Mouse (Mus musculus): Measurements from ENCODE around the gene Grin2b. TPM values are rescaled to one million over a fixed set of nuclear protein-coding genes. Genes with fewer than 3 reads are reported as not detected.

The Grin2b gene
- polyA plus RNA-seq, 1 experiment = not detected

DNA sequence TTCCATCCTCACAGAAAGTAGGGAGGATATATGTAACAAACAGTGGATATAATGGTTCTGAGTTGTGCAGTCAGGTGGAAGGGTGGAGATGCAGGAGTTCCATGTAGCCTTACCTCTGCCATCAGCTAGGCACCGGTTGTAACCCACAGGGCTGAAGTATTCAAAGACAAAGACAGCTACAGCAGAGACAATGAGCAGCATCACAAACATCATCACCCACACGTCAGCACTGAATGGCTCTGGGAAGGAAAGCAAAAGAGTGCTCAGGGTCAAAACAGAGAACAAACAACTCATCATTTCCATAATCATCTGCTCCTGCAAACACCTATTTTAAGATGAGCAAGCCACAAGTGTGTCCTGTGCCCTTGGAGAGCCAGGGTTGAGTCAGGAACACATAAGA is 398.6 kb downstream of the Grin2b start:
- no peak overlapping the region for H3K4me3 ChIP-seq (ENCODE audit: insufficient read depth, poor library complexity, severe bottlenecking)
- no peaks in the 10 kb centered on the region for H3K36me3 ChIP-seq (ENCODE audit: control insufficient read depth, insufficient read depth)
- no peaks in the 10 kb centered on the region for H3K79me3 ChIP-seq (ENCODE audit: low read depth)
- H3K79me2 ChIP-seq (ENCODE audit: control insufficient read depth, insufficient read depth) = no peaks in the 10 kb centered on the region
- TF ChIP-seq FOSL1 (IDR thresholded peaks at IDR 0.05; ENCODE audit: insufficient read depth, low read length, poor library complexity, severe bottlenecking) (no peak), CTCF (IDR thresholded peaks at IDR 0.05; ENCODE audit: control insufficient read depth, insufficient read depth, insufficient read length) (no peak), USF1 (IDR thresholded peaks at IDR 0.05; ENCODE audit: low read depth) (no peak), CEBPB (IDR thresholded peaks at IDR 0.05; ENCODE audit: low read depth) (no peak), MAX (IDR thresholded peaks at IDR 0.05) (no peak), MYOG (IDR thresholded peaks at IDR 0.05; ENCODE audit: control insufficient read depth, extremely low read depth, insufficient read length) (no peak), MYOD1 (IDR thresholded peaks at IDR 0.05; ENCODE audit: control insufficient read depth, insufficient read length, low read depth) (no peak)
- H3K27me3 ChIP-seq (ENCODE audit: control insufficient read depth, insufficient read depth, insufficient read length) = no peaks in the 10 kb centered on the region
- no peak overlapping the region for H3ac ChIP-seq (ENCODE audit: control insufficient read depth, insufficient read length, low read depth)

DNA sequence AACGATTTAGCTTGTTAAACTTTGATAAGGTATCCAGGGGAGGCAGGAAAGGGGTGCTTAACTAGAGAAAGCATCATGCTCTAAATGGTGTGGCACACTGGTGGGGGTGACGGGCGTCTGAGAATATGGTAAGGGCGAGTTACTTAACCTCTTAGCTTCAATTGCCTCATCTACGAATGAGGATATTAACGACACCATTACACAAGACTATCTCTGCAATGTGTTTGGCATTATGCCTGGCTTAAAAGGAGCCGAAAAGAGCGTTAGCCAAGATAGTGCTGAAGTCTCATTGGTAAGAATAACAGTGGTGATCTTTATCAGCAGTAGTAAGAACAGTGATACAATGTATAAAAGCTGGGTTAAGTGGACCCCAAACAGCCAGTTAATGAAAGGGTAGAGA is 405.7 kb downstream of the Grin2b start:
- no peaks in the 10 kb centered on the region for H3K27me3 ChIP-seq (ENCODE audit: control insufficient read depth, insufficient read depth, insufficient read length)
- no peak for TF ChIP-seq FOSL1 (IDR thresholded peaks at IDR 0.05; ENCODE audit: insufficient read depth, low read length, poor library complexity, severe bottlenecking)
- TF ChIP-seq MYOG (IDR thresholded peaks at IDR 0.05; ENCODE audit: control insufficient read depth, extremely low read depth, insufficient read length) = no peak
- TF ChIP-seq USF1 (IDR thresholded peaks at IDR 0.05; ENCODE audit: low read depth) = no peak
- no peak for TF ChIP-seq CEBPB (IDR thresholded peaks at IDR 0.05; ENCODE audit: low read depth)
- TF ChIP-seq MYOD1 (IDR thresholded peaks at IDR 0.05; ENCODE audit: control insufficient read depth, insufficient read length, low read depth) = no peak
- TF ChIP-seq MAX (IDR thresholded peaks at IDR 0.05) = no peak
- no peak for TF ChIP-seq CTCF (IDR thresholded peaks at IDR 0.05; ENCODE audit: control insufficient read depth, insufficient read depth, insufficient read length)
- H3K79me3 ChIP-seq (ENCODE audit: low read depth) = no peaks in the 10 kb centered on the region
- H3K79me2 ChIP-seq (ENCODE audit: control insufficient read depth, insufficient read depth) = no peaks in the 10 kb centered on the region
- H3K36me3 ChIP-seq (ENCODE audit: control insufficient read depth, insufficient read depth) = no peaks in the 10 kb centered on the region
- no peak overlapping the region for H3K4me3 ChIP-seq (ENCODE audit: insufficient read depth, poor library complexity, severe bottlenecking)
- no peak overlapping the region for H3ac ChIP-seq (ENCODE audit: control insufficient read depth, insufficient read length, low read depth)

- TF ChIP-seq CEBPB (IDR thresholded peaks at IDR 0.05; ENCODE audit: low read depth) = no peak
- no peak for TF ChIP-seq CTCF (IDR thresholded peaks at IDR 0.05; ENCODE audit: control insufficient read depth, insufficient read depth, insufficient read length)
- no peak for TF ChIP-seq USF1 (IDR thresholded peaks at IDR 0.05; ENCODE audit: low read depth)
- no peak for TF ChIP-seq MYOG (IDR thresholded peaks at IDR 0.05; ENCODE audit: control insufficient read depth, extremely low read depth, insufficient read length)
- TF ChIP-seq FOSL1 (IDR thresholded peaks at IDR 0.05; ENCODE audit: insufficient read depth, low read length, poor library complexity, severe bottlenecking) = no peak
- TF ChIP-seq MYOD1 (IDR thresholded peaks at IDR 0.05; ENCODE audit: control insufficient read depth, insufficient read length, low read depth) = no peak
- TF ChIP-seq MAX (IDR thresholded peaks at IDR 0.05) = no peak
Measured at GRCm38 (mm10) chr6:135758735-135759134, 414.6 kb downstream of the Grin2b start.

GRCm38 (mm10) chr6:135756075-135756474 is 417.2 kb downstream of the Grin2b start:
- H3K79me2 ChIP-seq (ENCODE audit: control insufficient read depth, insufficient read depth) = no peaks in the 10 kb centered on the region
- no peaks in the 10 kb centered on the region for H3K27me3 ChIP-seq (ENCODE audit: control insufficient read depth, insufficient read depth, insufficient read length)
- TF ChIP-seq CEBPB (IDR thresholded peaks at IDR 0.05; ENCODE audit: low read depth) (no peak), MYOD1 (IDR thresholded peaks at IDR 0.05; ENCODE audit: control insufficient read depth, insufficient read length, low read depth) (no peak), USF1 (IDR thresholded peaks at IDR 0.05; ENCODE audit: low read depth) (no peak), MYOG (IDR thresholded peaks at IDR 0.05; ENCODE audit: control insufficient read depth, extremely low read depth, insufficient read length) (no peak), CTCF (IDR thresholded peaks at IDR 0.05; ENCODE audit: control insufficient read depth, insufficient read depth, insufficient read length) (no peak), FOSL1 (IDR thresholded peaks at IDR 0.05; ENCODE audit: insufficient read depth, low read length, poor library complexity, severe bottlenecking) (no peak), MAX (IDR thresholded peaks at IDR 0.05) (no peak)
- H3K36me3 ChIP-seq (ENCODE audit: control insufficient read depth, insufficient read depth) = no peaks in the 10 kb centered on the region
- H3K79me3 ChIP-seq (ENCODE audit: low read depth) = no peaks in the 10 kb centered on the region
- no peak overlapping the region for H3K4me3 ChIP-seq (ENCODE audit: insufficient read depth, poor library complexity, severe bottlenecking)
- no peak overlapping the region for H3ac ChIP-seq (ENCODE audit: control insufficient read depth, insufficient read length, low read depth)

More at GRCm38 (mm10) chr6:135758735-135759134, 414.6 kb downstream of the Grin2b start:
- H3K79me3 ChIP-seq (ENCODE audit: low read depth) = no peaks in the 10 kb centered on the region
- no peaks in the 10 kb centered on the region for H3K27me3 ChIP-seq (ENCODE audit: control insufficient read depth, insufficient read depth, insufficient read length)
- H3ac ChIP-seq (ENCODE audit: control insufficient read depth, insufficient read length, low read depth) = no peak overlapping the region
- H3K36me3 ChIP-seq (ENCODE audit: control insufficient read depth, insufficient read depth) = no peaks in the 10 kb centered on the region
- H3K79me2 ChIP-seq (ENCODE audit: control insufficient read depth, insufficient read depth) = no peaks in the 10 kb centered on the region
- H3K4me3 ChIP-seq (ENCODE audit: insufficient read depth, poor library complexity, severe bottlenecking) = no peak overlapping the region

- Histone ChIP-seq H3ac (ENCODE audit: control insufficient read depth, insufficient read length, low read depth) (no peak overlapping the region), H3K4me3 (ENCODE audit: insufficient read depth, poor library complexity, severe bottlenecking) (no peak overlapping the region), H3K79me2 (ENCODE audit: control insufficient read depth, insufficient read depth) (no peaks in the 10 kb centered on the region), H3K79me3 (ENCODE audit: low read depth) (no peaks in the 10 kb centered on the region), H3K36me3 (ENCODE audit: control insufficient read depth, insufficient read depth) (no peaks in the 10 kb centered on the region), H3K27me3 (ENCODE audit: control insufficient read depth, insufficient read depth, insufficient read length) (no peaks in the 10 kb centered on the region)
- TF ChIP-seq MYOD1 (IDR thresholded peaks at IDR 0.05; ENCODE audit: control insufficient read depth, insufficient read length, low read depth) = no peak
- no peak for TF ChIP-seq CTCF (IDR thresholded peaks at IDR 0.05; ENCODE audit: control insufficient read depth, insufficient read depth, insufficient read length)
- no peak for TF ChIP-seq MYOG (IDR thresholded peaks at IDR 0.05; ENCODE audit: control insufficient read depth, extremely low read depth, insufficient read length)
- TF ChIP-seq USF1 (IDR thresholded peaks at IDR 0.05; ENCODE audit: low read depth) = no peak
- no peak for TF ChIP-seq MAX (IDR thresholded peaks at IDR 0.05)
- no peak for TF ChIP-seq CEBPB (IDR thresholded peaks at IDR 0.05; ENCODE audit: low read depth)
- no peak for TF ChIP-seq FOSL1 (IDR thresholded peaks at IDR 0.05; ENCODE audit: insufficient read depth, low read length, poor library complexity, severe bottlenecking)
Measured at GRCm38 (mm10) chr6:135748412-135749076, 424.8 kb downstream of the Grin2b start.
